Mouse (Mus musculus) liver, postnatal 0 days (tissue): ENCODE data around the gene Mpzl1.

Source experiments
- CTCF ChIP-seq: sonication (generic); IDR thresholded peaks from 2 replicates; pipeline ENCODE4 v1.5.1; 2016; ENCODE audit warnings: antibody characterized with exemption, low read depth
- EP300 ChIP-seq: IDR thresholded peaks from 2 replicates; pipeline ENCODE4 v1.6.1; 2016; ENCODE audit warnings: antibody characterized with exemption, low read depth, mild to moderate bottlenecking

DNA sequence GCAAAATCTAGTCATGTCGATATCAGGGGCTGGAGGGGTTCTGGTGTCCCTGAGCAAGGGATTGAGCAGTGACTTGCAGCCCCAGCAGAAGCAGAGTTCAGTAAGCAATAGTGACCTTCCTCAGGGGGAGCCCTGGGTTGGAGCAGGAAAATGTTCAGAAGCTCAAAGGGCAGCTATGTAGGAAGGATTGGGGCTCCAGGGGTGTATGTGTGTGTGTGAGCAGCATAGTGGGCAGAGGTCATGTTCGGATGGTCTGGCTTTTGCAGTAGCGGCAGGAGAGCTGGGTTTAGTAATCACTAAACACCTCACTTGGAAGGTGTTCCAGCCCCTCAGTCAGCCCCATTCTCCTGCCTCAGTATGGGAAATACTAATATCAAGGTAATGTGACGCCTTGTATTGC lies 58.3 kb downstream of the Mpzl1 start:
- TF ChIP-seq CTCF (no peak), EP300 (no peak)
